Mouse (Mus musculus) cerebellum, adult 9-10 months (tissue): ENCODE measurements around the gene Qrich2.

ENCODE experiments used
- DNase-seq: peaks from one replicate; pipeline ENCODE4 v3.0.0; 2022

The Qrich2 gene

GRCm38 (mm10) chr11:116443311-116443710 is 22.7 kb downstream of the Qrich2 start:
- DNase-seq, result no peak

- no peak for DNase-seq
Observed at GRCm38 (mm10) chr11:116442867-116443177, 23.2 kb downstream of the Qrich2 start.

DNA sequence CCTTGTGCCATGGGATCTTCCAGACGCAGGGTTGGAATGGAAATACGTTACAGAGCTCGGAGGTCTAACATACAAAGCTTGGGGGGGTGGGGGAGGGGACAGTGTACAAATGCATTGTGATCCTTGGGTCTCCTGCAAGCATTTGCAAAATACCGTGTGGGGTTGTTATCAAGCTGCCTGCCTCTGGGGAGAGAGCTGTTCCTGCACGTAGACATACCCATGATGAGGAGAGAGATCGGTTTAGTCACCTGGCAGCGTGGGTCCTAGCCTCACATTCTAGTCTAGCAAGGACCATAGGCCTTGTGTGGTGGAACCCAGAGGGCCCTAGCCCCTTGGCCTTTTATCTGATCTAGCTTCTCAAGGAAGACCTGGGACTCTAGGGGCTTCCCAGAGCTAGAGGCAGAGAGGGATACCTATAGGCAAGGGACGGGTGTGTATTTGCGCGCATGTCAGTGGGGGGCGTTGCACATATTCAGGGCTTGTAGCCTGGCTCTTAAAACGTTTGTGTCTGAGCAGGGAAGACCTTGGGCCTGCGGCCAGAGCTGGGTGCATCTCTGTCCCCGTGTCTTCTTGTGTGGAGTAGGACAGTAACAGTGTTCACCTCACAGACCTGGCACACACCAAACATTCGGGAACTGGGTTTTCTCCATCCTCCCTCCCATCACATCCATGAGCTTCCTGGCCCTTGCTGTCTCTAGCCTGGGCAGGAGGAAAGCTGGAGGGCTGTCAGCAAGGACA is 23.7 kb downstream of the Qrich2 start:
- no peak for DNase-seq

DNA sequence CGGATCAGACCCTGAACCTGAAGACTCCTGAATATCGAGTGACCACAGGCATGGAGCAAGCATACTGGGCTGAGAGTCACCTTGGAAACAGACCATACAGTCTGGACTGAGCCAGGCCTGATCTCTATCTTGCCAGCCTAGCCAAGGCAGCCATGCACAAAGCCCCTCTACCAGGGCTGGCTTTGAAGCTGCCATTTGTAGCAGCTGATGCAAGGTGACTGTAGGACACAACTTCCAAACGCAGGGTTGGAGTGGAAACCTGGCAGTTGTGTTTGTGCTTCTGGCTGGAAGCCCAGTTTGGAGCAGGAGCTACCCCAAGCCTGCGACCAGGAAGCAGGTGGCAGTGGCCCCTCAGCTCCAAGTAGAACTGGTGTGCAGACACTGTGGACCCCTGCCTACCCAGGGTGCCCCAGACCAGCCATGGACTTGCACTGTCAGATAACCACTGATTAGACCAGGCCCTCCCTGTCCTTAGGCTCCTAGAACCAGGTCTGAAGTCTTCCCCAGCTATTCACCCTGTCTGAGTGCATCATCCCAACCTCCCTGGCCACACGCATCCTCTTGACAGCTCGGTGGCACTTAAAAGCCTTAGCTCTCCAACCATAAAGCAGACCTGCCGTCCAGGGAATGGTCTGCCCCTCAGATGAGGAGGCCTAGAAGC is 25.5 kb downstream of the Qrich2 start:
- DNase-seq, result no peak

DNA sequence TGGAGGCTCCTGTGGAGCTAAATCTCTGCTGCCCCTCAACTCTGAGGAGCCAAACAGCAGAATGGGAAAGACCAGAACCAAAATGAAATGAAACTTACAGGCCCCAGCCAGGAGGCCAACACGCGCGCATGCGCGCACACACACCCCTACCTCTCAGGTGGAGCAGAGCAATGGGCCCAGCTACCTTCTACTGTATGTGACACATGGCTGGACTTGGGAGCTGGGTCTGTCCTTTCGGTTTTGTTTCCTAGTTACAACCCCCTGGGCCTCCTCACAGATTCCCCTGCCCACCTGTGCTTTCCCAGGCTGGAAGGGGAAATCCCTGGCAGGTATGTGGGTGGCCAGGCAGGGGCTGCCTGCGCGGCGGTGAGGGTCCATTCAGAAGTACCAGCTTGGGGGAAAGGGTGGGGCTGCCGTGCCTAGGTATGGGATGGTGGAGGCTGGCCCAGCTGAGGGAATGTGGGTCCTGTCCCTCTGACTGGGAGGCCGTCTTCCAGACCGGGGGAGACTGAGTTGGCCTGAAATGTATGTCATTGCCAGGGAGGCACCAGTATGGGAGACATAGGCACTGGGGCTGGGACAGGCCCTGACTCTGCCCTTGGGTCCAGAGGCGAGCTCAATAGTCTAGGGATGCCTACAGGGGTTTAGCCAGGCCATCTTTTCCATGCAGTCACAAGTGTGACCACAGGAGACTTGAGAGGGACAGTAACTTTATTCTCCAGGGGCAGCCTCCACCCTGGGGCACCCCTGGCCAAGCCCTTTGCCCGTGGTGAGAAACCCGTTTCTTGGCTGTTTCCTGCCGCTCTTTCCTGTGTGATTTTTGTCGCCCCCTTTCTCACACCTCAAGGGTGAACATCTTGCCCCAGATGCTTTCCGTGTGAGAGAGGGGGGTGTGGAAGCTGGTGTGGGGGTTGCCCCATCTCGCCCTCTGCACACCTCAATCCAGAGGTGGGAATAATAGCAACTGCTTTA is 26.5 kb downstream of the Qrich2 start:
- no peak for DNase-seq

DNA sequence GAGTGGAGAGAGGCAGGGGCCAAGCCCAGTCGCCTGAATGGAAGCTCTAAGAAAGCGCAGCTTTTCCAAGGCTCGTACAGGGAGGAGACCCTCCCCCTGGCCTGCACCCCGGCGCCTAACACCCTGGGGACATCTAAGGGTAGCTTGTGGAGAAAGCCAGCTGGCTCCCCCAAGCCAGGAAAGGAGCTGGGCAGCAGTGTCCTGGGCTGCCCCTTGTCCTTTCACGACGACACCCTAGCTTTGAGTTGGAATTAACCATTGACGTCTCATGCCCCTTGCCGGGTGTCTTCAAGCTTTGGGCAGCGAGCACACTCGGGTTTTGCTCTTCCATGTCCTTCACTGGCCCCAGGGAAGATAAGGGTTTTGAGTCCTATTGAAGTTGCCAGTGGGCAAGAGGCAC is 28.5 kb downstream of the Qrich2 start:
- no peak for DNase-seq

- no peak for DNase-seq
Observed at GRCm38 (mm10) chr11:116436725-116437331, 29.2 kb downstream of the Qrich2 start.

- no peak for DNase-seq
Observed at GRCm38 (mm10) chr11:116435992-116436724, 29.9 kb downstream of the Qrich2 start.

GRCm38 (mm10) chr11:116434967-116435752 is 30.9 kb downstream of the Qrich2 start:
- no peak for DNase-seq

- peak; percentile 50 for DNase-seq
Observed at GRCm38 (mm10) chr11:116434287-116434966, 31.6 kb downstream of the Qrich2 start.

DNA sequence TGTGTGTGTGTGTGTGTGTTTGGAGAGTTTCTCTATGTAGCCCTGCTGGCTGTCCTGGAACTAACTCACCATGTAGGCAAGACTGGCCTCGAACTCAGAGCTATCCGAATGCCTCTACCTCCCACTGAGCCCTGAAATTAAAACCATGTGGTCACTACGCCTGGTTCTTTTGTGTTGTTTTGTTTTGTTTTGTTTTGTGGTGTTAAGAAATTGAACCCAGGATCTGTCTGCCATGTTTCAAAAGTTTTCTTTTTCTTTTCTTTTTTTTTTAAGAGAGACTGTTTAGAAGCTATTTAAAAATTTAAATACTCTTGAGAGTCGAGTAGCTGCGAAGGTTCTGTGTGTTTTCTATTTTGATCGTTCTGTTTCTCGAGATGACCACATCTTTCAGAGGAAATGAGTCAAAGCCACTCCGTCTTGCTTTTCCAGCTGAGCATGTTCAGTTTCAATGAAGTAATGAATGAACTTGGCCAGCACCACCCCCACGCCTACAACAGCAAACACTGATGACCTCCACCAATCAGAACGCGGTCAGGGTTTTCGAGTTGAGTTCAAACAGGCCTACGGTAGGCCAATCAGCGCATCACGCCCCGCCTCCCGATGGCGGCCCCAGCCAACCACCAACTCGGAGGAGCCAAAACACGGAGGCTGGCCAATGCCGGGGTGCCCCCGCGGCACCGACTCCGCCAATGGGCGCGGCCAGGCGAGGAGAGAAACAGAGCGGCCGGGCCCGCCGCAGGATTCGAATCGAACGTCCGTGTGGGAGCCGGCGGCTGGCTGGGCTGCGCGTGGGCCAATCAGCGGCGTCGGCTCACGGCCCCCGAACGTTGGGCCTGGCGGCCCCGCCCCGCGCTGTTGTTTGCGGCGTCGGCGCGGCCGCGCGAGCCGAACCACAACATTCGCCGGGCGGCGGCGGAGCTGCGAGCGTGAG is 32.4 kb downstream of the Qrich2 start, which contains the start of gene Ubald2:
Gene Ubald2 (plus strand): TSS at position 739 of the 931 bp plus-strand sequence.
- DNase-seq, result peak; percentile 99

- no peak for DNase-seq
Observed at GRCm38 (mm10) chr11:116432593-116433355, 33.3 kb downstream of the Qrich2 start.

- no peak for DNase-seq
Observed at GRCm38 (mm10) chr11:116432127-116432526, 33.9 kb downstream of the Qrich2 start.

GRCm38 (mm10) chr11:116431428-116432077 is 34.5 kb downstream of the Qrich2 start:
- no peak for DNase-seq

DNA sequence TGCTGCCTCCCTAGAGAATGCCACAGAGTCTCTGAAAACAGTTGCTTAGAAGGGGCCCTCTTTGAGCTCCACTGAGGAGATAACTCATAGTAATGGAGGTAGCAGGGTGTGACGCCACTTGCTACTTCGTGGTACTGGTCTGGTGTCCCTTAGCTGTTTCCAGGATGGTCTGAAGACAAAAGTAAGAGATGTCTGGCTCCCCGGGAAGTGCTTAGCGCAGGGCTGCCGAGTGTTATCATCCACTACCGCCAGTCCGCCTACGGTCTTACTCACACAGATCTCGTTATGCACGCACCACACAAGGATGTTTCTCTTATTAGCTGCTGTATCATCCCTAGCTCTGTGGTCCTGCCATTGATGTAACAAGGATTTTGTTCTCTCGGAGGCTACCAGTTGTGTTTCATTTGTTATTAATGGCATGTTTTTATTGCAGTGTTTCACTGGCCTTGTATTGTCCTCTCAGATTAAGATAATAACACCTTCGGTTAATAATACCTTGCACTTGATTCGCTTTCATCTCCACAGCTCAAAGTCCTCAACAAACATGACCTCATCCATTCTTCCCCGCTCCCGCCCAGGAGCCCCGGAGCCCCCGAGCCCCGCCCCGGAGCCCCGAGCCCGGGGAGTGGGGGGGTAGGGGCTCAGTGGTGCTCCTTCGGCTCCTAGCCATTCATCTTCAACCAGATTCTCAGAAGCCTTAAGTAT is 35.2 kb downstream of the Qrich2 start:
- DNase-seq, result no peak

GRCm38 (mm10) chr11:116429862-116430613 is 36.0 kb downstream of the Qrich2 start:
- DNase-seq, result no peak
